Mouse (Mus musculus) left cerebral cortex, postnatal 14 days (tissue): Measurements from ENCODE around the gene Mab21l3. TPM values are rescaled to one million over a fixed set of nuclear protein-coding genes. Genes with fewer than 3 reads are reported as not detected.

ENCODE experiments used
- DNase-seq, 2 experiments: peaks; one replicate each; pipeline ENCODE4 v3.0.0; 2021 to 2022; ENCODE audit warnings: low spot score in 2 of 2, mixed read lengths in 1 of 2
- intact Hi-C: fragments of 180-260 bp; cut with DNase I; formaldehyde crosslinking; loops from one replicate; pipeline ENCODE4 v1.15.1; 2025
- total RNA-seq, 2 experiments: library from RNA; stranded (reverse); gene quantifications; 2 replicates each; pipeline ENCODE4 v1.2.3; 2021

The Mab21l3 gene
- total RNA-seq, 2 experiments from 2014 or later, result 0.20 TPM; not detected in 1

GRCm38 (mm10) chr3:101778896-101779665, 69.7 kb downstream of the Mab21l3 start:
- intact Hi-C loops, result no loop called here
- DNase-seq, result no peak

- intact Hi-C loops, result no loop called here
- no peak for DNase-seq
These were observed 73.0 kb downstream of the Mab21l3 start for GRCm38 (mm10) chr3:101775732-101776131.

GRCm38 (mm10) chr3:101770540-101770939, 78.2 kb downstream of the Mab21l3 start:
- no peak for DNase-seq
- intact Hi-C loops, result no loop called here

- DNase-seq, result no peak
- intact Hi-C loops, result no loop called here
These were observed 85.2 kb downstream of the Mab21l3 start for GRCm38 (mm10) chr3:101763566-101763965.

Other genes starting within 250 kb of the Mab21l3 start
- gene Atp1a1, start 244.3 kb downstream of the Mab21l3 start, total RNA-seq, result 1,000 to 10,000 TPM; 1,135 to 1,354 TPM
- 1 to 10 TPM; 8.3 to 9.3 TPM for gene Slc22a15, start 75.5 kb upstream of the Mab21l3 start, total RNA-seq
- gene Nhlh2, start 161.1 kb upstream of the Mab21l3 start, total RNA-seq, result under 1 TPM; 0.22 to 0.51 TPM
- 1 to 10 TPM; 1.5 to 2.2 TPM for gene Casq2, start 237.5 kb upstream of the Mab21l3 start, total RNA-seq